Mouse (Mus musculus): ENCODE measurements around the gene Ttll4. TPM values are rescaled to one million over a fixed set of nuclear protein-coding genes. Genes with fewer than 3 reads are reported as not detected.

Gene Ttll4
- total and polyA plus RNA-seq, 2 experiments from 2014 or later, result 3.5 to 22.9 TPM

DNA sequence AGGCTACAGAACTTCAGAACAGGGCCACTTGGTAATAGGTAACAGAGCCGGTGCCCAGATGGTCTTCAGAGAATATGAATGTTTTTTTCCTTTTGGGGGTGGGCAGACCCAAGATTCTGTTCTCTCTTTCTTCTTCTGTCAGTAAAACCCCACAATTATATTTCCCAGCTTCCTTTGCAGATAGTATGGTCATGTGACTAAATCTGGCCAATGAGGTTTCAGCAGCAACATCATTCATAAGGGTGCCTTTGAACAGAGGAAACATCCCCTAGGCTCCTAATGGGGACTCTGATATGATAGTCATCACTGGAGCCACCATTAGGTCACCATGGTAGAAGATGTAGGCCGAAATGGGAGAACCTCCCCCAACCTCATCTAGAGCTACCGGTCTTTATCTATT is 91.3 kb downstream of the Ttll4 start:
- H3K4me1 ChIP-seq (ENCODE audit: control insufficient read depth, insufficient read depth), result no peaks in the 10 kb centered on the region; the same call in 1 of the 2 replicates
- no peak overlapping the region for H3K9ac ChIP-seq (replicated peaks; ENCODE audit: low read depth, low read length)
- H3K9me3 ChIP-seq (replicated peaks; ENCODE audit: control insufficient read depth, low read length), result no peaks in the 10 kb centered on the region
- no peaks in the 10 kb centered on the region for H3K36me3 ChIP-seq (replicated peaks; ENCODE audit: control insufficient read depth, insufficient read depth, low read length)
- no peak overlapping the region for H3K4me2 ChIP-seq (ENCODE audit: low read depth, low read length)
- 96% methylated on average over 3 of the region's 3 CpGs for WGBS
- no peaks in the 10 kb centered on the region for H3K27me3 ChIP-seq (ENCODE audit: control insufficient read depth, insufficient read depth, low read length)
- ATAC-seq (ENCODE audit: insufficient read depth, low read depth) (no peak), DNase-seq (ENCODE audit: low spot score) (no peak)
- TF ChIP-seq CTCF (IDR thresholded peaks at IDR 0.05; ENCODE audit: low read depth), result no peak
- no peak for TF ChIP-seq EP300 (IDR thresholded peaks at IDR 0.05; ENCODE audit: low read depth)
- no peak overlapping the region for H3K4me3 ChIP-seq (ENCODE audit: low read depth, low read length)
- no peak overlapping the region for H3K27ac ChIP-seq (ENCODE audit: low read depth)

Other genes with a start within 250 kb of the Ttll4 start
- 7.4 and 10.7 TPM in 2 replicates for gene Cnot9, start 155.7 kb upstream of the Ttll4 start, total RNA-seq (2014; rRNA removed; ENCODE audit: low replicate concordance)
- gene Cnot9, start 155.7 kb upstream of the Ttll4 start, polyA plus RNA-seq (2015; fragmentation: Nextera tagmentation; extraction: Ambion mirVana), result 18.2 and 19.4 TPM in 2 replicates
- not detected in 2 replicates for gene Plcd4, start 118.9 kb upstream of the Ttll4 start, total RNA-seq (2014; rRNA removed; ENCODE audit: low replicate concordance)
- 0.15 and 0.45 TPM in 2 replicates for gene Plcd4, start 118.9 kb upstream of the Ttll4 start, polyA plus RNA-seq (2015; fragmentation: Nextera tagmentation; extraction: Ambion mirVana)
- gene Usp37, start 117.5 kb upstream of the Ttll4 start, total RNA-seq (2014; rRNA removed; ENCODE audit: low replicate concordance), result 8.0 and 9.0 TPM in 2 replicates
- 7.4 and 8.3 TPM in 2 replicates for gene Usp37, start 117.5 kb upstream of the Ttll4 start, polyA plus RNA-seq (2015; fragmentation: Nextera tagmentation; extraction: Ambion mirVana)
- 5.6 and 6.8 TPM in 2 replicates for gene Zfp142, start 73.5 kb upstream of the Ttll4 start, total RNA-seq (2014; rRNA removed; ENCODE audit: low replicate concordance)
- 2.0 and 2.2 TPM in 2 replicates for gene Zfp142, start 73.5 kb upstream of the Ttll4 start, polyA plus RNA-seq (2015; fragmentation: Nextera tagmentation; extraction: Ambion mirVana)
- 15.3 and 26.8 TPM in 2 replicates for gene Bcs1l, start 73.5 kb upstream of the Ttll4 start, total RNA-seq (2014; rRNA removed; ENCODE audit: low replicate concordance)
- 17.4 and 18.8 TPM in 2 replicates for gene Bcs1l, start 73.5 kb upstream of the Ttll4 start, polyA plus RNA-seq (2015; fragmentation: Nextera tagmentation; extraction: Ambion mirVana)
- gene Rnf25, start 60.3 kb upstream of the Ttll4 start, total RNA-seq (2014; rRNA removed; ENCODE audit: low replicate concordance), result 33.0 and 37.4 TPM in 2 replicates
- 16.0 and 16.5 TPM in 2 replicates for gene Rnf25, start 60.3 kb upstream of the Ttll4 start, polyA plus RNA-seq (2015; fragmentation: Nextera tagmentation; extraction: Ambion mirVana)
- 0.27 and 0.38 TPM in 2 replicates for gene Stk36, start 60.3 kb upstream of the Ttll4 start, total RNA-seq (2014; rRNA removed; ENCODE audit: low replicate concordance)
- 0.79 and 2.4 TPM in 2 replicates for gene Stk36, start 60.3 kb upstream of the Ttll4 start, polyA plus RNA-seq (2015; fragmentation: Nextera tagmentation; extraction: Ambion mirVana)
- gene Cyp27a1, start 51.8 kb downstream of the Ttll4 start, total RNA-seq (2014; rRNA removed; ENCODE audit: low replicate concordance), result 6.7 and 13.5 TPM in 2 replicates
- gene Cyp27a1, start 51.8 kb downstream of the Ttll4 start, polyA plus RNA-seq (2015; fragmentation: Nextera tagmentation; extraction: Ambion mirVana), result 10.5 and 11.9 TPM in 2 replicates
- gene Prkag3, start 87.5 kb downstream of the Ttll4 start, total RNA-seq (2014; rRNA removed; ENCODE audit: low replicate concordance), result 2.4 and 9.6 TPM in 2 replicates
- 2.0 and 2.5 TPM in 2 replicates for gene Prkag3, start 87.5 kb downstream of the Ttll4 start, polyA plus RNA-seq (2015; fragmentation: Nextera tagmentation; extraction: Ambion mirVana)
- 0.23 and 0.88 TPM in 2 replicates for gene Wnt6, start 110.1 kb downstream of the Ttll4 start, total RNA-seq (2014; rRNA removed; ENCODE audit: low replicate concordance)
- 0.11 and 0.21 TPM in 2 replicates for gene Wnt6, start 110.1 kb downstream of the Ttll4 start, polyA plus RNA-seq (2015; fragmentation: Nextera tagmentation; extraction: Ambion mirVana)
- gene Wnt10a, start 129.8 kb downstream of the Ttll4 start, total RNA-seq (2014; rRNA removed; ENCODE audit: low replicate concordance), result not detected in 2 replicates
- gene Wnt10a, start 129.8 kb downstream of the Ttll4 start, polyA plus RNA-seq (2015; fragmentation: Nextera tagmentation; extraction: Ambion mirVana), result not detected in 2 replicates
- gene Cdk5r2, start 193.2 kb downstream of the Ttll4 start, total RNA-seq (2014; rRNA removed; ENCODE audit: low replicate concordance), result not detected in 2 replicates
- not detected in 2 replicates for gene Cdk5r2, start 193.2 kb downstream of the Ttll4 start, polyA plus RNA-seq (2015; fragmentation: Nextera tagmentation; extraction: Ambion mirVana)
- not detected in 2 replicates for gene Fev, start 223.7 kb downstream of the Ttll4 start, total RNA-seq (2014; rRNA removed; ENCODE audit: low replicate concordance)
- gene Fev, start 223.7 kb downstream of the Ttll4 start, polyA plus RNA-seq (2015; fragmentation: Nextera tagmentation; extraction: Ambion mirVana), result 0.23 and 0.34 TPM in 2 replicates
- not detected in 2 replicates for gene Cryba2, start 231.4 kb downstream of the Ttll4 start, total RNA-seq (2014; rRNA removed; ENCODE audit: low replicate concordance)
- not detected in 2 replicates for gene Cryba2, start 231.4 kb downstream of the Ttll4 start, polyA plus RNA-seq (2015; fragmentation: Nextera tagmentation; extraction: Ambion mirVana)

Data from heart, postnatal 0 days (tissue).